Mouse (Mus musculus) megakaryocyte, embryonic 14.5 days (primary cell): ENCODE results near the gene Arsa.

Experiments
- FLI1 ChIP-seq: IDR thresholded peaks from 2 replicates; pipeline ENCODE4 v1.6.1; 2012; ENCODE audit warnings: low read length, inconsistent platforms, mixed read lengths
- GATA1 ChIP-seq: IDR thresholded peaks from 3 replicates; pipeline ENCODE4 v1.6.1; 2012; ENCODE audit warnings: mixed read lengths, low read length, inconsistent platforms, borderline replicate concordance

DNA sequence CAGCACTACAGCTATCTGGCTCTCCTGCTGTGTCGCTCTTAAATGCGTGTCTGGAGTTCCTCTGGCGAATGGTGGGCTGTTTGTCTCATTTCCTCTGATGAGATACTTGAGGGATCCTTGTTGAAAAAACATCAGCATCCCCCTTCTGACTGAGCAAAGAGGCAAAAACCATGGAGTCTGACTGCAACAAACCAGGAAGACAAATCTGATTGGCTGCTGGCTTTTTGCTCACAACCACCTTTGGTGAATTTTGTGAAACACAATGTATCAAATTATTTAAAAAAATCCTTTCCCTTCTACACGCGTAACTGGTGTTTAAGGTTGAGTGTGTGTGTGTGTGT, 780 bp downstream of the Arsa start:
- TF ChIP-seq GATA1 (no peak), FLI1 (no peak)
